In genomic region chr16:11071176-11071575, GRCm38 (mm10) we compare ENCODE assay signal across 13 mouse cellular contexts. TPM values are rescaled to one million over a fixed set of nuclear protein-coding genes. Genes with fewer than 3 reads are reported as not detected.
DNase-seq lines count a peak whose midpoint lies in the region; ATAC-seq lines count a peak whose summit lies in the region.
"Had no signal": no experiment of that assay in that cellular context is flagged by ENCODE, and none has a peak within 500 bp of the region (broad histone marks: within the 10 kb centered on the region; RNA-seq: fewer than 3 reads in every experiment).

No protein-coding gene starts in this region.

- no peak overlapping the region for H3K9ac ChIP-seq in hindbrain, embryonic 16.5 days (ENCODE audit: low read depth, low read length)
- no peak overlapping the region for H3K9ac ChIP-seq in hindbrain, embryonic 12.5 days
- H3K9ac ChIP-seq: hindbrain, embryonic 15.5 days; liver, embryonic 15.5 days had no signal

- peaks cover 14% of the 10 kb centered on the region for H3K36me3 ChIP-seq in hindbrain, embryonic 16.5 days (ENCODE audit: control insufficient read depth, insufficient read depth, low read length)
- H3K36me3 ChIP-seq in hindbrain, embryonic 12.5 days = peaks cover 51% of the 10 kb centered on the region

- H3K27me3 ChIP-seq in hindbrain, embryonic 16.5 days (replicated peaks; ENCODE audit: control insufficient read depth, insufficient read depth, low read length) = no peaks in the 10 kb centered on the region
- H3K27me3 ChIP-seq in hindbrain, embryonic 12.5 days = no peaks in the 10 kb centered on the region
- H3K27me3 ChIP-seq: hindbrain, embryonic 15.5 days had no signal

- ATAC-seq in hindbrain, embryonic 16.5 days = no peak
- no peak for ATAC-seq in hindbrain, embryonic 12.5 days (ENCODE audit: low FRiP score)
- ATAC-seq in inflammation-experienced regulatory T-cells, adult 6 months = no peak
- ATAC-seq in erythroid progenitor cell, adult 5-6 weeks (replicated peaks; ENCODE audit: low FRiP score, poor library complexity, severe bottlenecking) = no peak

- DNase-seq in adrenal gland, postnatal 10 days = peak; percentile 56
- no peak for DNase-seq in adrenal gland, postnatal 4 days (ENCODE audit: low spot score in 2 of 2)
- DNase-seq in MN1 (ENCODE audit: low spot score) = peak; percentile 66
- DNase-seq in cerebellum, postnatal 14 days = peak; percentile 88 to 90
- DNase-seq: layer of hippocampus, postnatal 36 days had no signal

- no peak overlapping the region for H3K4me2 ChIP-seq in hindbrain, embryonic 16.5 days (ENCODE audit: low read length)
- H3K4me2 ChIP-seq in hindbrain, embryonic 12.5 days (replicated peaks) = no peak overlapping the region
- H3K4me2 ChIP-seq: liver, embryonic 15.5 days had no signal

- H3K27ac ChIP-seq in hindbrain, embryonic 16.5 days (ENCODE audit: low read depth, low read length) = peak overlapping the region; percentile 26; the same call in 1 of the 2 replicates
- H3K27ac ChIP-seq in hindbrain, embryonic 12.5 days = no peak overlapping the region
- H3K27ac ChIP-seq: hindbrain, embryonic 15.5 days; liver, embryonic 15.5 days; midbrain, embryonic 10.5 days had no signal

- H3K4me1 ChIP-seq in hindbrain, embryonic 16.5 days (ENCODE audit: control insufficient read depth, insufficient read depth, low read depth, low read length) = peaks cover 65% of the 10 kb centered on the region
- peaks cover 47% of the 10 kb centered on the region for H3K4me1 ChIP-seq in hindbrain, embryonic 12.5 days

- WGBS in hindbrain, embryonic 16.5 days = 72% methylated on average over 5 of the region's 5 CpGs
- 89% methylated on average over 5 of the region's 5 CpGs for WGBS in hindbrain, embryonic 12.5 days

- no peaks in the 10 kb centered on the region for H3K9me3 ChIP-seq in hindbrain, embryonic 16.5 days (ENCODE audit: control insufficient read depth, low read length)
- no peaks in the 10 kb centered on the region for H3K9me3 ChIP-seq in hindbrain, embryonic 12.5 days (replicated peaks)
- H3K9me3 ChIP-seq: hindbrain, embryonic 15.5 days; liver, embryonic 15.5 days; midbrain, embryonic 10.5 days had no signal

- no peak overlapping the region for H3K4me3 ChIP-seq in hindbrain, embryonic 16.5 days (ENCODE audit: low read length)
- H3K4me3 ChIP-seq in hindbrain, embryonic 12.5 days = no peak overlapping the region
- H3K4me3 ChIP-seq: erythroblast, embryonic 14.5 days; hindbrain, embryonic 15.5 days; liver, embryonic 15.5 days; midbrain, embryonic 10.5 days had no signal

RNA-seq across cellular contexts. Expression of gene Litaf, which starts 5.2 kb away (rescaled TPM):
- 10 to 100 TPM; 47.5 to 51.3 TPM for total RNA-seq in adrenal gland, postnatal 10 days (2021)
- total RNA-seq in adrenal gland, postnatal 4 days (2021) = 10 to 100 TPM; 62.0 to 67.0 TPM
- polyA plus RNA-seq in hindbrain, embryonic 16.5 days (2015; fragmentation: Nextera tagmentation; extraction: Ambion mirVana) = 28.9 and 31.6 TPM in 2 replicates
- 59.7 and 65.3 TPM in 2 replicates for polyA plus RNA-seq in hindbrain, embryonic 12.5 days (2016; fragmentation: Nextera tagmentation; extraction: Ambion mirVana)
- polyA plus RNA-seq in inflammation-experienced regulatory T-cells, adult 6 months (2017; shearing (Covaris generic)) = 10 to 100 TPM; 29.9 to 99.4 (median 39.3) TPM
- 20.9 and 22.2 TPM in 2 replicates for total RNA-seq in erythroid progenitor cell, adult 5-6 weeks (2015; ENCODE audit: low replicate concordance)
- 10.0 and 13.1 TPM in 2 replicates for total RNA-seq in erythroid progenitor cell, adult 5-6 weeks (2017; ENCODE audit: low replicate concordance)

RNA-seq across cellular contexts. Expression of gene Snn, which starts 10.4 kb away (rescaled TPM):
- total RNA-seq in adrenal gland, postnatal 10 days (2021) = 10 to 100 TPM; 23.2 to 27.3 TPM
- total RNA-seq in adrenal gland, postnatal 4 days (2021) = 10 to 100 TPM; 30.7 to 31.1 TPM
- 134 and 150 TPM in 2 replicates for polyA plus RNA-seq in hindbrain, embryonic 16.5 days (2015; fragmentation: Nextera tagmentation; extraction: Ambion mirVana)
- 103 and 109 TPM in 2 replicates for polyA plus RNA-seq in hindbrain, embryonic 12.5 days (2016; fragmentation: Nextera tagmentation; extraction: Ambion mirVana)
- polyA plus RNA-seq in inflammation-experienced regulatory T-cells, adult 6 months (2017; shearing (Covaris generic)) = 1 to 10 TPM in 2 of 3 experiments, under 1 TPM in 1; 0.84 to 1.3 (median 1.1) TPM
- 6.5 and 7.1 TPM in 2 replicates for total RNA-seq in erythroid progenitor cell, adult 5-6 weeks (2015; ENCODE audit: low replicate concordance)
- total RNA-seq in erythroid progenitor cell, adult 5-6 weeks (2017; ENCODE audit: low replicate concordance) = 7.1 and 13.2 TPM in 2 replicates

Comparison
In these comparisons a context has a peak if more than half of its experiments do, and no peak if none do; other contexts are left out.
1. DNase-seq: peak in adrenal gland, postnatal 10 days (single experiment), MN1 (single experiment) and cerebellum, postnatal 14 days (2 of 2); none in adrenal gland, postnatal 4 days (0 of 2).